Mouse (Mus musculus) right cerebral cortex, postnatal 36 days (tissue): ENCODE data around the gene Amigo3.

ENCODE experiments used
- DNase-seq, 2 experiments: peaks; one replicate each; pipeline ENCODE4 v3.0.0; 2022; ENCODE audit warnings: low spot score in 2 of 2, mixed read lengths in 1 of 2

The Amigo3 gene

GRCm38 (mm10) chr9:108052411-108052810, 548 bp upstream of the Amigo3 start:
- DNase-seq: no peak

GRCm38 (mm10) chr9:108053665-108054225, 786 bp downstream of the Amigo3 start:
- DNase-seq: no peak

- no peak for DNase-seq
Measured at GRCm38 (mm10) chr9:108054331-108055040, 1.5 kb downstream of the Amigo3 start.

- DNase-seq: no peak
Measured at GRCm38 (mm10) chr9:108055061-108055460, 2.1 kb downstream of the Amigo3 start.

- DNase-seq: no peak
Measured at GRCm38 (mm10) chr9:108055661-108056237, 2.8 kb downstream of the Amigo3 start.

GRCm38 (mm10) chr9:108056361-108057261, 3.7 kb downstream of the Amigo3 start:
- no peak for DNase-seq

- no peak for DNase-seq
Measured at GRCm38 (mm10) chr9:108057262-108057562, 4.3 kb downstream of the Amigo3 start.

GRCm38 (mm10) chr9:108058291-108058690, 5.3 kb downstream of the Amigo3 start:
- no peak for DNase-seq

GRCm38 (mm10) chr9:108062142-108062541, 9.2 kb downstream of the Amigo3 start:
- no peak for DNase-seq

- no peak for DNase-seq
Measured at GRCm38 (mm10) chr9:108063361-108063760, 10.4 kb downstream of the Amigo3 start.

GRCm38 (mm10) chr9:108065491-108066011, 12.6 kb downstream of the Amigo3 start:
- DNase-seq: no peak

- no peak for DNase-seq
Measured at GRCm38 (mm10) chr9:108067199-108067598, 14.2 kb downstream of the Amigo3 start.

GRCm38 (mm10) chr9:108067900-108068299, 14.9 kb downstream of the Amigo3 start:
- peak in 1 of 2 experiments; percentile 52 for DNase-seq

- no peak for DNase-seq
Measured at GRCm38 (mm10) chr9:108069007-108069406, 16.0 kb downstream of the Amigo3 start.

- no peak for DNase-seq
Measured at GRCm38 (mm10) chr9:108069529-108069928, 16.6 kb downstream of the Amigo3 start.

- DNase-seq: no peak
Measured at GRCm38 (mm10) chr9:108071801-108072200, 18.8 kb downstream of the Amigo3 start.

GRCm38 (mm10) chr9:108072481-108072924, 19.5 kb downstream of the Amigo3 start:
- DNase-seq: no peak

GRCm38 (mm10) chr9:108073141-108073930, 20.4 kb downstream of the Amigo3 start:
- no peak for DNase-seq

- DNase-seq: no peak
Measured at GRCm38 (mm10) chr9:108080168-108080567, 27.2 kb downstream of the Amigo3 start, which contains the start of gene Mst1. Gene Mst1 (plus strand): TSS chr9:108080436.

GRCm38 (mm10) chr9:108082549-108082948, 29.6 kb downstream of the Amigo3 start:
- DNase-seq: no peak

- no peak for DNase-seq
Measured at GRCm38 (mm10) chr9:108082988-108083431, 30.1 kb downstream of the Amigo3 start, which contains the start of gene Rnf123. Gene Rnf123 (minus strand): TSS chr9:108083346.
